Mouse (Mus musculus) liver, embryonic 12.5 days (tissue): ENCODE data around the gene Trak2. TPM values are rescaled to one million over a fixed set of nuclear protein-coding genes. Genes with fewer than 3 reads are reported as not detected.
A peak's percentile ranks its signal among the peaks of the same experiment; 100 is the strongest.

Experiments used
- ATAC-seq: fragments of 200-750 bp; cut with Nextera tagmentation; 2 replicates; pipeline ENCODE4 v1.8.0; 2017; ENCODE audit warnings: moderate number of reproducible peaks, mild to moderate bottlenecking, moderate library complexity
- H3K27ac ChIP-seq: fragments of 300-500 bp; sonication (generic); 2 replicates; pipeline ENCODE4 v1.5.1; 2016; ENCODE audit warnings: mild to moderate bottlenecking
- H3K27me3 ChIP-seq: fragments of 300-500 bp; sonication (generic); replicated peaks from 2 replicates; pipeline ENCODE4 v1.6.1; 2016; ENCODE audit warnings: mild to moderate bottlenecking, moderate library complexity
- H3K36me3 ChIP-seq: fragments of 300-500 bp; sonication (generic); 2 replicates; pipeline ENCODE4 v1.6.1; 2016; ENCODE audit warnings: mild to moderate bottlenecking, moderate library complexity
- H3K4me1 ChIP-seq: fragments of 300-500 bp; sonication (generic); 2 replicates; pipeline ENCODE4 v1.6.1; 2016
- H3K4me2 ChIP-seq: fragments of 300-500 bp; sonication (generic); 2 replicates; pipeline ENCODE4 v1.6.1; 2016; ENCODE audit warnings: mild to moderate bottlenecking, moderate library complexity
- H3K4me3 ChIP-seq: fragments of 300-500 bp; sonication (generic); 2 replicates; pipeline ENCODE4 v1.5.1; 2016; ENCODE audit warnings: mild to moderate bottlenecking, moderate library complexity
- H3K9ac ChIP-seq: fragments of 300-500 bp; sonication (generic); 2 replicates; pipeline ENCODE4 v1.6.1; 2016; ENCODE audit warnings: mild to moderate bottlenecking, moderate library complexity
- H3K9me3 ChIP-seq: fragments of 300-500 bp; sonication (generic); replicated peaks from 2 replicates; pipeline ENCODE4 v1.6.1; 2016; ENCODE audit warnings: mild to moderate bottlenecking, moderate library complexity
- WGBS: fragments of 180-500 bp; shearing (Covaris S2); methylation state at CpG from one replicate; pipeline ENCODE4 v1.1.7; 2016; ENCODE audit not compliant: insufficient replicate concordance; 5-methylcytosine and 5-hydroxymethylcytosine counted together
- polyA plus RNA-seq: library from polyadenylated mRNA; unstranded; fragments of >200 nt; fragmentation: Nextera tagmentation; extraction: Ambion mirVana; gene quantifications from 2 replicates; pipeline ENCODE4 v1.2.1, GENCODE M21; 2016

Gene Trak2
- polyA plus RNA-seq, 1 experiment from 2014 or later: 59.8 TPM

GRCm38 (mm10) chr1:58952526-58952925 lies 20.7 kb downstream of the Trak2 start:
- no peaks in the 10 kb centered on the region for H3K9me3 ChIP-seq
- H3K4me3 ChIP-seq: no peak overlapping the region
- H3K36me3 ChIP-seq: peaks cover 26% of the 10 kb centered on the region
- ATAC-seq: no peak
- 79% methylated on average over 5 of the region's 5 CpGs for WGBS
- H3K9ac ChIP-seq: peak overlapping the region; percentile 69
- H3K27me3 ChIP-seq: no peaks in the 10 kb centered on the region
- H3K4me1 ChIP-seq: peaks cover 90% of the 10 kb centered on the region
- peak overlapping the region; percentile 96 for H3K27ac ChIP-seq
- H3K4me2 ChIP-seq: peak overlapping the region; percentile 70

GRCm38 (mm10) chr1:58951841-58952240 lies 21.4 kb downstream of the Trak2 start:
- H3K4me3 ChIP-seq: no peak overlapping the region
- H3K4me1 ChIP-seq: peaks cover 89% of the 10 kb centered on the region
- ATAC-seq: no peak
- WGBS: 72% methylated on average over 4 of the region's 4 CpGs
- H3K36me3 ChIP-seq: peaks cover 33% of the 10 kb centered on the region
- H3K27ac ChIP-seq: peak overlapping the region; percentile 96
- H3K9ac ChIP-seq: peak overlapping the region; percentile 69
- H3K4me2 ChIP-seq: peak overlapping the region; percentile 70
- H3K27me3 ChIP-seq: no peaks in the 10 kb centered on the region
- no peaks in the 10 kb centered on the region for H3K9me3 ChIP-seq

DNA sequence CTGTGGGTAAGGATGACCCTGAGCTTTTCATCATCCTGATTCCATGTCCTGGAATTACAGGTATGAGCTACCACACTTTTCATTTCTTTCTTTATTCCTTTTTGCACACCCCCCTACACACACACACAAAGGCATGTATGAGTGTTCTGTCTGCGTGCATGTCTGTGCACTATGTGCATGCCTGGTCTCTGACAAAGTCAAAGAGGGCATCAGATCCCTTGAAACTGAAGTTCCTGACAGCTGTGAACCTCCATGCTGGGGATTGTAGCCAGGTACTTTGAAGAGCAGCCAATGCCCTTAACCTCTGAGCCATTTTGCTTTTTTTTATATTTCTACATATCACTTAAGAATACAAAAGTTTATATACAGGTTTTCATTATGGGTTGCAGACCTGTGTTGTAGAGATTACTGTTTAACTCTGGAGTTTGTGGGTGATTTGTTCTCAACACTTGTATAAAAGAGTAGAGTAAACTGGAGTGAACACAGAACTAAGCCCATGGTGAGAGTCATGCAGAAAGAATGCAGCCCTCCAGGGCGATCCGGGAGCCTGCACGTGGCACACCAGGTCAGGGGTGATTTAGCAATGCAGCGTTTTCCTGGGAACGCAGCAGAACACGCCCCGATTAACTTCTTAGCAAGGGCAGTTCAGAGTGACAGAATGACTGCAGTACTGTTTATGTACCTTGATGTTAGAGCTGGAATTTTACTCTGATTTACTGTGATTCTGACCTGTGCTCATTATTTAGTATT lies 22.2 kb downstream of the Trak2 start:
- no peak overlapping the region for H3K9ac ChIP-seq
- no peaks in the 10 kb centered on the region for H3K9me3 ChIP-seq
- H3K4me1 ChIP-seq: peaks cover 86% of the 10 kb centered on the region
- WGBS: 75% methylated on average over 8 of the region's 8 CpGs
- H3K36me3 ChIP-seq: peaks cover 41% of the 10 kb centered on the region
- peak overlapping the region; percentile 96 for H3K27ac ChIP-seq
- ATAC-seq: no peak
- H3K4me2 ChIP-seq: 0 out of 2 replicates have a peak overlapping the region, but pooled peaks have one; percentile 8
- H3K4me3 ChIP-seq: no peak overlapping the region
- no peaks in the 10 kb centered on the region for H3K27me3 ChIP-seq

GRCm38 (mm10) chr1:58949561-58950106 lies 23.6 kb downstream of the Trak2 start:
- Histone ChIP-seq H3K9me3 (no peaks in the 10 kb centered on the region), H3K36me3 (peaks cover 55% of the 10 kb centered on the region), H3K4me1 (peaks cover 72% of the 10 kb centered on the region), H3K4me3 (no peak overlapping the region), H3K27me3 (no peaks in the 10 kb centered on the region), H3K27ac (no peak overlapping the region; the same call in 1 of the 2 replicates), H3K9ac (no peak overlapping the region), H3K4me2 (no peak overlapping the region)
- 86% methylated on average over 6 of the region's 6 CpGs for WGBS
- ATAC-seq: no peak

DNA sequence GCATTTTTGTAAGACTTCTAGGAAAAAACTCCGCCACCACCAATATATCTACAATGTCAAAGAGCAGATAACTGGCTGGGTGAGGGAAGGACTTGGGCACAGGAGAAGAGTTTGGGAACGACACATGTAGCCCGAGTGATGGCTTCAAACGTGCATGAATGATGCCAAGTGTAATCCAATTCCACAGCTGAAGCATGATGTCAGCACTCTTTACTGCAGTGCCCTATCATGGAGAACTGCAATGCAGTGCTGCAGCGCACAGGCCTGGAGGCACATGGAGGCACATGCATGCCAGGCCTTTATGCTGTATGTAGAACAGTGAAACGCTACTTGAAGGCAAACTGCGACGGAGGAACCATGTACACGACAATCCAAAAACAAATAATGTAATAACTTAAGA lies 26.5 kb downstream of the Trak2 start:
- Histone ChIP-seq H3K4me2 (no peak overlapping the region), H3K9me3 (no peaks in the 10 kb centered on the region), H3K9ac (no peak overlapping the region), H3K4me1 (peaks cover 42% of the 10 kb centered on the region), H3K36me3 (peaks cover 53% of the 10 kb centered on the region), H3K4me3 (no peak overlapping the region), H3K27me3 (no peaks in the 10 kb centered on the region), H3K27ac (no peak overlapping the region)
- no peak for ATAC-seq
- 91% methylated on average over 9 of the region's 9 CpGs for WGBS

- 89% methylated on average over 7 of the region's 7 CpGs for WGBS
- ATAC-seq: no peak
- H3K4me1 ChIP-seq: peaks cover 36% of the 10 kb centered on the region
- H3K36me3 ChIP-seq: peaks cover 53% of the 10 kb centered on the region
- H3K9ac ChIP-seq: no peak overlapping the region
- H3K4me2 ChIP-seq: no peak overlapping the region
- H3K4me3 ChIP-seq: no peak overlapping the region
- H3K27me3 ChIP-seq: no peaks in the 10 kb centered on the region
- no peak overlapping the region for H3K27ac ChIP-seq
- no peaks in the 10 kb centered on the region for H3K9me3 ChIP-seq
These were observed 27.1 kb downstream of the Trak2 start for GRCm38 (mm10) chr1:58945960-58946670.

- H3K4me1 ChIP-seq: peaks cover 31% of the 10 kb centered on the region
- H3K4me2 ChIP-seq: no peak overlapping the region
- H3K9me3 ChIP-seq: no peaks in the 10 kb centered on the region
- H3K4me3 ChIP-seq: no peak overlapping the region
- no peak for ATAC-seq
- WGBS: 92% methylated on average over 2 of the region's 2 CpGs
- H3K36me3 ChIP-seq: peaks cover 51% of the 10 kb centered on the region
- no peak overlapping the region for H3K9ac ChIP-seq
- no peaks in the 10 kb centered on the region for H3K27me3 ChIP-seq
- H3K27ac ChIP-seq: no peak overlapping the region
These were observed 27.7 kb downstream of the Trak2 start for GRCm38 (mm10) chr1:58945523-58945922.

- 93% methylated on average over 9 of the region's 9 CpGs for WGBS
- no peak for ATAC-seq
- Histone ChIP-seq H3K36me3 (peaks cover 41% of the 10 kb centered on the region), H3K4me1 (peaks cover 5% of the 10 kb centered on the region; the same call in 1 of the 2 replicates), H3K4me2 (no peak overlapping the region), H3K27ac (no peak overlapping the region), H3K9ac (no peak overlapping the region), H3K27me3 (no peaks in the 10 kb centered on the region), H3K4me3 (no peak overlapping the region), H3K9me3 (no peaks in the 10 kb centered on the region)
These were observed 35.6 kb downstream of the Trak2 start for GRCm38 (mm10) chr1:58937606-58938099.

GRCm38 (mm10) chr1:58936746-58937605 lies 36.3 kb downstream of the Trak2 start:
- ATAC-seq: no peak
- Histone ChIP-seq H3K4me3 (no peak overlapping the region), H3K27ac (no peak overlapping the region), H3K9ac (no peak overlapping the region), H3K4me1 (peaks cover 5% of the 10 kb centered on the region; the same call in 1 of the 2 replicates), H3K36me3 (peaks cover 41% of the 10 kb centered on the region), H3K9me3 (no peaks in the 10 kb centered on the region), H3K4me2 (no peak overlapping the region), H3K27me3 (no peaks in the 10 kb centered on the region)
- WGBS: 93% methylated on average over 10 of the region's 10 CpGs

DNA sequence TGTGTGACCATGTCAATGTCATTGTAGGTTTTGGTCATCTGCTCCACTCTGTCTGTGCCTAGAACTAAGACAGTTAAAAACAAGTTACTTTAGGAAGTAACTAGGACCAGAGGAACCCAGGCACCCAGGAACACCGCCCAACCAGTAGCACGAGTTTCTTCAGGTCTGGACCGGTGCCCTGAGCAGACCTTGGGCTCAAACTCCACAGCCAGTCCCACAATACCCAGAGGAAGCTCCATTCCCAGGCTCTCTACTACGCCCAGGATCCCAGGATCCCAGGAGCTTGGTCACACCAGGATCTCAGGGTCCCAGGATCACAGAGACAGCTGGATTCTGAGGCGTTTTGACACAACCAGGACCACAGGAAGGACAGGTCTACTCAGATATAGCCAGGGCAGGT lies 46.6 kb downstream of the Trak2 start:
- Histone ChIP-seq H3K36me3 (peaks cover 56% of the 10 kb centered on the region), H3K27me3 (no peaks in the 10 kb centered on the region), H3K4me1 (no peaks in the 10 kb centered on the region), H3K4me3 (no peak overlapping the region), H3K9ac (no peak overlapping the region), H3K27ac (no peak overlapping the region), H3K4me2 (no peak overlapping the region), H3K9me3 (no peaks in the 10 kb centered on the region)
- 92% methylated on average over 5 of the region's 5 CpGs for WGBS
- no peak for ATAC-seq

DNA sequence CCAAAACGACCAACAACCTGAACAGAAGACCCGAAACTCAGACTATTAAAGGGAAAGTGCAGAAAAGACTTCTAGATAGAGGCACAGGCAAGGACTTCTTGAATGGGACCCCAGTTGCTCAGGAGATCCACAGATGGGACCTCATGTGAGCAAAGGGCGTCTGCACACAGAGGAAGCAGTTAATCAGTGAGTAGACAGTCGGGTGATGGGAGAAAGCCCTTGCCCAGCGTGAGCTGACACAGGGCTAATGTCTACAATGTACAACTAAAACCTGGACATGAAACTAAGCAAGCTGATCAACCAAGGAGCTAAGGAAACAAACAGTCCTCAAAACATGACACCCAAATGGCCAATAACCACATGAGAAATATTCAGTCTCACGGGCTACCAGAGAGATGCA lies 55.7 kb downstream of the Trak2 start:
- H3K9ac ChIP-seq: no peak overlapping the region
- peaks cover 97% of the 10 kb centered on the region for H3K36me3 ChIP-seq
- WGBS: 83% methylated on average over 6 of the region's 6 CpGs
- H3K4me2 ChIP-seq: no peak overlapping the region
- H3K4me1 ChIP-seq: no peaks in the 10 kb centered on the region
- H3K27ac ChIP-seq: no peak overlapping the region
- H3K9me3 ChIP-seq: no peaks in the 10 kb centered on the region
- H3K27me3 ChIP-seq: no peaks in the 10 kb centered on the region
- H3K4me3 ChIP-seq: no peak overlapping the region
- no peak for ATAC-seq
